Mouse (Mus musculus) midbrain, embryonic 16.5 days (tissue): Measurements from ENCODE around the gene Qtrt1. TPM values are rescaled to one million over a fixed set of nuclear protein-coding genes. Genes with fewer than 3 reads are reported as not detected.

Source experiments
- ATAC-seq: fragments of 200-750 bp; cut with Nextera tagmentation; 2 replicates; pipeline ENCODE4 v1.8.0; 2017; ENCODE audit warnings: moderate TSS enrichment
- H3K27ac ChIP-seq: fragments of 300-500 bp; sonication (generic); 2 replicates; pipeline ENCODE4 v1.5.1; 2014; ENCODE audit warnings: mild to moderate bottlenecking, low read length, mixed read lengths
- H3K27me3 ChIP-seq: fragments of 300-500 bp; sonication (generic); 2 replicates; pipeline ENCODE4 v1.6.1; 2014; ENCODE audit warnings: low read depth, low read length, mixed read lengths; ENCODE audit not compliant: control insufficient read depth, insufficient read depth
- H3K36me3 ChIP-seq: fragments of 300-500 bp; sonication (generic); 2 replicates; pipeline ENCODE4 v1.6.1; 2014; ENCODE audit warnings: mild to moderate bottlenecking, low read length, moderate library complexity, mixed read lengths; ENCODE audit not compliant: control insufficient read depth, insufficient read depth
- H3K4me1 ChIP-seq: fragments of 300-500 bp; sonication (generic); 2 replicates; pipeline ENCODE4 v1.6.1; 2014; ENCODE audit warnings: mild to moderate bottlenecking, low read length, mixed read lengths; ENCODE audit not compliant: control insufficient read depth, insufficient read depth
- H3K4me2 ChIP-seq: fragments of 300-500 bp; sonication (generic); 2 replicates; pipeline ENCODE4 v1.6.1; 2014; ENCODE audit warnings: mild to moderate bottlenecking, low read length, mixed read lengths
- H3K4me3 ChIP-seq: fragments of 300-500 bp; sonication (generic); 2 replicates; pipeline ENCODE4 v1.5.1; 2014; ENCODE audit warnings: low read depth, mild to moderate bottlenecking, low read length, moderate library complexity, mixed read lengths
- H3K9ac ChIP-seq: fragments of 300-500 bp; sonication (generic); 2 replicates; pipeline ENCODE4 v1.6.1; 2014; ENCODE audit warnings: low read depth, low read length, mixed read lengths
- H3K9me3 ChIP-seq: fragments of 300-500 bp; sonication (generic); replicated peaks from 2 replicates; pipeline ENCODE4 v1.6.1; 2014; ENCODE audit warnings: mild to moderate bottlenecking, low read length, mixed read lengths; ENCODE audit not compliant: control insufficient read depth, poor library complexity, severe bottlenecking
- WGBS: fragments of 180-500 bp; shearing (Covaris S2); extraction: QIAGEN DNeasy Blood & Tissue Kit; methylation state at CpG from one replicate; pipeline ENCODE4 v1.1.7; 2014; 5-methylcytosine and 5-hydroxymethylcytosine counted together
- polyA plus RNA-seq: library from polyadenylated mRNA; unstranded; fragments of >200 nt; fragmentation: Nextera tagmentation; extraction: Ambion mirVana; gene quantifications from 2 replicates; pipeline ENCODE4 v1.2.1, GENCODE M21; 2015

Gene Qtrt1
- polyA plus RNA-seq, 1 experiment from 2014 or later = 54.0 TPM

DNA sequence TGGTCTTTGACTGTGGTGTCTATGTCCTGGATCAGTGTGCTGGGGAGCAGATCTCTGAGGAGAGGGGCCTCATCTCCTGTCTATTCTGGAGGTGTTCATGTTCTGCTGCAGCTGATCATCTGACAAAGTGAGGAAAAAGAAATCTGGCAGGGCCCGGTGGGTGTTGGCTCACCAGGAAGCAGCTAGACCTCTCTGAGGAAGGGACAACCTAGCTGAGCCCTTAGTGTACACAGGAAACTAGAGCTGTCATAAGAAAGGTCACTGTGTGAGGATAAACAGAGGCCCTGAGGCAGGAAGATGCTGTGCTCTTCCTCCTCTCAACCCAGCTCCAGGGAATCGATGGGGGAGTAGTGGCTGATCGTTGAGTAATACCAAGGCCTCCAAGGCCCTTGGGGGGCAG is 38.6 kb downstream of the Qtrt1 start:
- Histone ChIP-seq H3K4me3 (no peak overlapping the region), H3K27me3 (no peaks in the 10 kb centered on the region), H3K9me3 (no peaks in the 10 kb centered on the region), H3K36me3 (no peaks in the 10 kb centered on the region), H3K4me2 (no peak overlapping the region), H3K9ac (no peak overlapping the region), H3K27ac (no peak overlapping the region), H3K4me1 (no peaks in the 10 kb centered on the region; the same call in 1 of the 2 replicates)
- no peak for ATAC-seq
- 87% methylated on average over 3 of the region's 3 CpGs for WGBS

GRCm38 (mm10) chr9:21451391-21451790 is 39.8 kb downstream of the Qtrt1 start:
- no peak for ATAC-seq
- Histone ChIP-seq H3K4me1 (no peaks in the 10 kb centered on the region; the same call in 1 of the 2 replicates), H3K27me3 (no peaks in the 10 kb centered on the region), H3K4me2 (no peak overlapping the region), H3K9me3 (no peaks in the 10 kb centered on the region), H3K27ac (no peak overlapping the region), H3K4me3 (no peak overlapping the region), H3K36me3 (no peaks in the 10 kb centered on the region), H3K9ac (no peak overlapping the region)
- WGBS = 91% methylated on average over 8 of the region's 8 CpGs

DNA sequence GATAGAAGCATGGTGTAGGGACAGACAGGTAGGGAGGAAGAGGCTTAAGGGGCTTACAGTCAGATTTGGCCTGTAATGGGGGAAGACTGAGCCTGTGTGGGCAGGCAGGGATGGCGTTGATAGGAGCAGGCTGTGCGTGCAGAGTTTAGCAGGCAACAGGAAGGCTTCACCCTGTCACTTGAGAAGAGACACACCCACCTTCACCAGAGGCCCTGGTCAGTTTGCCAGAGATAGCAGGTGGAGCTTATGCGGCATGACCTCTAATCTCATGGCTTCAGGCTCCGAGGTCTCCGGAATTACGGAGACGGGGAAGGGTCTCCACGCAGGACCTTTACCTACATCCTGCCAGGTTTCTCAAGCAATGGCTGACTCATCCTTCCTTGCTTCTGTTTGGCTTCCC is 40.2 kb downstream of the Qtrt1 start:
- ATAC-seq = no peak
- Histone ChIP-seq H3K27ac (no peak overlapping the region), H3K27me3 (no peaks in the 10 kb centered on the region), H3K4me3 (no peak overlapping the region), H3K9me3 (no peaks in the 10 kb centered on the region), H3K4me2 (no peak overlapping the region), H3K36me3 (no peaks in the 10 kb centered on the region), H3K4me1 (no peaks in the 10 kb centered on the region; the same call in 1 of the 2 replicates), H3K9ac (no peak overlapping the region)
- 80% methylated on average over 8 of the region's 8 CpGs for WGBS

- WGBS = 95% methylated on average over 7 of the region's 7 CpGs
- ATAC-seq = no peak
Measured at GRCm38 (mm10) chr9:21453003-21453402, 41.4 kb downstream of the Qtrt1 start.

GRCm38 (mm10) chr9:21453459-21453858 is 41.8 kb downstream of the Qtrt1 start:
- no peaks in the 10 kb centered on the region; the same call in 1 of the 2 replicates for H3K4me1 ChIP-seq
- no peak overlapping the region for H3K9ac ChIP-seq
- no peak overlapping the region for H3K4me3 ChIP-seq
- no peak overlapping the region for H3K27ac ChIP-seq
- ATAC-seq = no peak
- WGBS = 88% methylated on average over 2 of the region's 2 CpGs
- H3K4me2 ChIP-seq = no peak overlapping the region
- no peaks in the 10 kb centered on the region for H3K9me3 ChIP-seq
- H3K27me3 ChIP-seq = no peaks in the 10 kb centered on the region
- no peaks in the 10 kb centered on the region for H3K36me3 ChIP-seq

More at GRCm38 (mm10) chr9:21453003-21453402, 41.4 kb downstream of the Qtrt1 start:
- no peak overlapping the region for H3K27ac ChIP-seq
- H3K27me3 ChIP-seq = no peaks in the 10 kb centered on the region
- no peaks in the 10 kb centered on the region for H3K36me3 ChIP-seq
- H3K4me3 ChIP-seq = no peak overlapping the region
- H3K9me3 ChIP-seq = no peaks in the 10 kb centered on the region
- H3K4me1 ChIP-seq = no peaks in the 10 kb centered on the region; the same call in 1 of the 2 replicates
- H3K4me2 ChIP-seq = no peak overlapping the region
- no peak overlapping the region for H3K9ac ChIP-seq

DNA sequence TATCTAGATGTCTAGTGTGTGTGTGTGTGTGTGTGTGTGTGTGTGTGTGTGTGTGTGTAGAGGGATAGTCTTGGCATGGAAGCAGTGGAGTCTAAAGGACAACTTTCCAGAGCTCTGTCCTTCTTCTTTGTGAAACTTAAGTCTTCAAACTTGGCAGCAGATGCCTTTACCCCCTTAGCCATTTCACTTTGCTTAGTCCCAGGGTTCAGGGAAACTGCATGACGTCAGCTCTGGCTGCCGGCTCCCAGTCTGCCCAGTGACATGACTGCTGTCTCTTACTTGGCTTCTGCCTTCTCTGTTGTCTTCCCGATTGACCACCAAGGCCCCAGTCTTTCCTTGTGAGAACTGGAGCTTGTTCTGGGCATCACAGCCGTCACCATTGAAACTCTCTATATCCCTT is 42.9 kb downstream of the Qtrt1 start:
- 75% methylated on average over 4 of the region's 4 CpGs for WGBS
- H3K9ac ChIP-seq = no peak overlapping the region
- H3K9me3 ChIP-seq = no peaks in the 10 kb centered on the region
- peaks cover 3% of the 10 kb centered on the region; the same call in 1 of the 2 replicates for H3K36me3 ChIP-seq
- H3K4me1 ChIP-seq = no peaks in the 10 kb centered on the region; the same call in 1 of the 2 replicates
- no peak overlapping the region for H3K4me3 ChIP-seq
- no peaks in the 10 kb centered on the region for H3K27me3 ChIP-seq
- no peak overlapping the region for H3K4me2 ChIP-seq
- H3K27ac ChIP-seq = no peak overlapping the region
- ATAC-seq = no peak

DNA sequence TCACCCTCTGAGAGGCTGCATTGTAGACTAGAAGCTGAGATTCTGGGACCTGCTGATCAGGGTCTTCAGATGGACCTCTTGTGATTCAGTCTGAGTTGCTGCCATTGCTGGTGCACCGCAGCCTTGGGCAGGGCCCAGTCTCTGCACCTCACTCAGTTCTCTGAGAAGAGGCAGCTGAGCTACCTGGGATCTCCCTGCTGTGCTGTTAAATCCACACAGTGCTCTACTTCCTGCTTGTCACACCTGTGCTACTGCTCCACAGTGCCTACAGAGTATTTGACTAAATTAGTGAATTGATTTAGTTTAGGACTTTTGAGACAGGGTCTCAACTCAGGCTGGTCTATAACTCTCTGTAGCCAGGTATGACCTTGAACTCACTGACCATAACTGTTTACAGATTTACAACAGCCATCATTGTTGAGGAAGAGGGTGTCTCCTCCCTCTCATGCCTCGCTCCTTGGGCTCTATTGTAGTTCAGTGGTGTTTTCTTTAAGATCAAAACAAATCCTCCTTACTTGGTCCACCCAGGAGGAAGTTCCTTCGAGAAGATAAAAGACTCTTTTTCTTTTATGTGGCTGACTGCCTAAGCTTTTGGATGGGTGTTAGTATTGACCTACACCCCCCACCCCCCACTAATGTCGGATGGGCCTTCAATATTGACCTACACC is 43.6 kb downstream of the Qtrt1 start:
- peaks cover 6% of the 10 kb centered on the region; the same call in 1 of the 2 replicates for H3K36me3 ChIP-seq
- 59% methylated on average over 4 of the region's 4 CpGs for WGBS
- ATAC-seq = no peak

GRCm38 (mm10) chr9:21456246-21456929 is 44.8 kb downstream of the Qtrt1 start:
- Histone ChIP-seq H3K36me3 (peaks cover 6% of the 10 kb centered on the region; the same call in 1 of the 2 replicates), H3K4me3 (no peak overlapping the region), H3K4me1 (no peaks in the 10 kb centered on the region; the same call in 1 of the 2 replicates), H3K27me3 (no peaks in the 10 kb centered on the region), H3K4me2 (no peak overlapping the region), H3K9ac (no peak overlapping the region), H3K9me3 (no peaks in the 10 kb centered on the region), H3K27ac (no peak overlapping the region)
- 94% methylated on average over 7 of the region's 7 CpGs for WGBS
- ATAC-seq = no peak

More for the DNA sequence above, 43.6 kb downstream of the Qtrt1 start:
- H3K27me3 ChIP-seq = no peaks in the 10 kb centered on the region
- 0 out of 2 replicates have a peak overlapping the region, but pooled peaks have one; percentile 22 for H3K27ac ChIP-seq
- H3K4me2 ChIP-seq = no peak overlapping the region
- no peak overlapping the region for H3K9ac ChIP-seq
- no peaks in the 10 kb centered on the region for H3K9me3 ChIP-seq
- no peaks in the 10 kb centered on the region; the same call in 1 of the 2 replicates for H3K4me1 ChIP-seq
- H3K4me3 ChIP-seq = no peak overlapping the region
